Mouse (Mus musculus): ENCODE measurements around the gene Tmem131.

The Tmem131 gene

GRCm38 (mm10) chr1:36879154-36879553 is 64.3 kb downstream of the Tmem131 start:
- DNase-seq: peak; percentile 79

- no peak for DNase-seq
Observed at GRCm38 (mm10) chr1:36877126-36877525, 66.3 kb downstream of the Tmem131 start.

GRCm38 (mm10) chr1:36874874-36875561 is 68.4 kb downstream of the Tmem131 start:
- DNase-seq: peak; percentile 95

DNA sequence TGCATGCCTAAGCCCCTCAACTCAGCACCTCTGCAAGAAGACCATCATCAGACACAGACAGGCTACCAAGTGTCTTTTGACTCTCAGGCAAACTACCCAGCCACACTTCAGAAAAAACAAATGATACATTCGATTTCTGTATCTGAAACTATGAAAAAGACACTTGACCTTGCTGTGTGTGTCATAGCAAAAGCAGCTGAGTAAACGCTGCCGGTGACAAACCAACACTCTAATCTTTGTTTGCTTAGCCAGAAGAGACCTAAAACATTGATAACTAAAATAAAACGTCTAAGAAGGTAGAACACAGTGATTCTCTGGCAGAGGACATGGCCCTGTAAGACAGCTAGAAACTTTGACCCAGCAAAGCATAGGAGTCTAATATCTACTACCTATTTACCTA is 72.2 kb downstream of the Tmem131 start:
- DNase-seq: no peak

GRCm38 (mm10) chr1:36870518-36870917 is 72.9 kb downstream of the Tmem131 start:
- DNase-seq: no peak

GRCm38 (mm10) chr1:36864757-36865156 is 78.7 kb downstream of the Tmem131 start:
- DNase-seq: peak; percentile 95

DNA sequence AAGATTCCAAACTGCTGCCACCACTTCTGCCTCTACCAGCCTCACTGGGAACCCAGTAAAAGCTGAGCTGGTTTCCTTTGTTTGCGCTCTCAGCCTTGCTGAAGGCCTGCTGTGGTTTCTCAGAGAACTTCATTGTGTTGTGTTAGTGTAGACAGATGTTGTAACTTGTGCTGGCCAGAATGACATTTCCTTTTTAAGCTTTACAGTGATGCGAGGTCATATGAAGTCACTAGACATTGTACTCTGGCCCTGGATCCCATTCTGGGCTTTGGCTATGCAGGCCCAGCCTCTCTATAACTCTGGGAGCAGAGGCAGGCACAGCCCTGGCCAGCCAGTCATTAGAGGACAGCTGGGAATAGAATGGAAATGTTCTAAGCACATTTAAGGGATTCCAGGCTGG is 81.7 kb downstream of the Tmem131 start:
- peak; percentile 92 for DNase-seq

- no peak for DNase-seq
Observed at GRCm38 (mm10) chr1:36860876-36861275, 82.6 kb downstream of the Tmem131 start.

DNA sequence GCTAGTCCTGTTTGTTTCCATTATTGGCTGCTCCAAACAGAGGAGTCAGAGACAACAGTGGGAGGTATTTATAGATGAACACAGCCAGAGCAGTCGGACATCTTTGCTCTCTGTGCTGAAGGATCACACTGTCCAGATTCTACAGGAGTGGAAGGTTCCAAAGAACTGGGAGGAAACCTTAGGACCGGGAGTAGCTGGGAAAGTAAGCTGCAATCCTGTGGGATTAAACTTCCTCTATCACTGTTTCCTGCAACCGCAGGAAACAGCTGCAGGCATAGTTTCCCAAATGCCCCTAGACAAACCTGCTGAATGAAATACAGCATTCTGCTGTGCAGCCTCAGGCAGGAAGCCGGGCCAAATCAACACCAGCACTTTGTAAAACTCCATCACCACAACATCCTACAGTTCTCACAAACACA is 83.0 kb downstream of the Tmem131 start:
- peak; percentile 98 for DNase-seq

- DNase-seq: peak; percentile 70
Observed at GRCm38 (mm10) chr1:36857081-36857480, 86.4 kb downstream of the Tmem131 start.

DNA sequence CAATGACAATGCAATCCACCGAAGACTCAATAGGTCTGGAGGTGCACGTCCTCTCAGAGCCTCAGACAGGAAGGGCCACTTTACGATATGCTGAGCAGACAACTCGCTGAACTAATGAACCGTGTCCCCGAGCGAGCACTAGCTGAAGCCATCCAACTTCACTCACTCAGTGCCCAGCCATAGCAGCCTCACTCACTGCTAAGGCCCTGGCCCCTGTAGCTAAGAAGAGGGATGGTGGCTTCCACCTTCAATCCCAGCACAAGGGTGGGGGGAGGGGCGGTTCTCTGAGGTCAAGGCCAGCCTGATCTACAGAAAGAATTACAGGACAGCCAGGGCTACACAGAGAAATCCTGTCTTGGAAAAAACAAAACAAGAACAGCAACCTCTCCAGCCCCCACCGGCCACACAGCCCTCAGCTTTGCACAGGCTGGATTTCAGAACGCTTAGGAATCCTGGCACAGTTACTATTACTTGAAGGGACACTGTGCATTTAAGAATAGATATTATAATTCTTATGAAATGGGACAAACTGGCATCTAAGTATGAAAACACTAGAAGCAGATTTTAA is 89.2 kb downstream of the Tmem131 start:
- DNase-seq: peak; percentile 72

- peak; percentile 75 for DNase-seq
Observed at GRCm38 (mm10) chr1:36852085-36852484, 91.4 kb downstream of the Tmem131 start.

DNA sequence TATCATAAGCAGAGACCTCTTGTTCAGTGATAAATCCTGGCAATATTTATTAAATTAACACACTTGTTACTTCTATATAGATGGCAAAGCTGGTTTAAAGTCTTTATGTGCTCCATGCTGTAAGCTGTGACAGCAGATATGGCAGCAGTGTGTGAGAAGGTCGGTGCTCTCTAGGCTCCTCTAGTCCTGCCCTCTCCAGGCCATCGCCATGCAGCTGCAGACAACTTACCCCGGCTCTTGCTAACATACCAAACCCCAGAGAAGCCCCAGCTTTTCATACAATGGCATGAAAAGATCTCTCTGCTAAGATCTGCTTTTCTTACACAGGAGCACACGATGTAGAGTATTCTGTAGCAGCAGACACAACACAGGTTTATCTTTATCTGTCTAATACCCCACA is 92.1 kb downstream of the Tmem131 start:
- DNase-seq: peak; percentile 62

- peak; percentile 69 for DNase-seq
Observed at GRCm38 (mm10) chr1:36848036-36848435, 95.4 kb downstream of the Tmem131 start.

DNA sequence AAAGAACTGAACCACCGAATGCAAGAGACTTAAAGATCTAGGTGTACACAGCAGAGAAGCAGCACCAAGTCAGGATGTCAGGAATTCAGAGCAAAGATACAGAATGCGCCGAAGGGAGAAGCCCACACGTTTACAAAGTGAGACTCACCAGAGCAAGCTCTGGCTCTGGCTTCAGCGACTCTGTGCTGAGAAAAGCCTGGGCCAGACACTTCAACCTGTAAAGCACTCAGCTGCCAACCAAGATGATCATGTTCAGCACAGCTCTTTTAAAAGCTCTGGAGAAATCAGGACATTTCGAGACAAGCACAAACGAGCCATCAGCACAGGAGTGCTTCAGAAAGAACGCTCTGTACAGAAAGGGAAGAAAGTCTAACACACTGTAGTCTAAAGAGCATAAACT is 96.2 kb downstream of the Tmem131 start:
- DNase-seq: peak; percentile 76

DNA sequence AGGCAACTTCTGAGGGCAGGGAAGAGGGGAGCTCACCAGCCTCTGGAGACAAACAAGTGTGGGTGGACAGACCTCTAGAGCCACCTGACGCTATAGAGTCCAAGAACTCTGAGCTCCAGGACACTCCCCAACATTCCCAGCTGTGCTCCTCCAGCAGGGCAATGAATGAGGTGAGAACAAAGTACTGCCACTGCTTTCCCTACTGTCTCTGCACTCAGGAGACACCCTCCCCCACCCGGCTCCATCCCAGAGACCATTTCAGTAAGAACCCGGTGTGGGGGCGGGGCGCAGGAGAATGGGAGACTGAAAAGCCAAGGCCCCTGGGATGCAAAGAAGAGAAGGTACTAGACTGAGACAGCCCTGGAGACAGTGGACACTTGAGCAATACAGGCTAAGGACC is 98.4 kb downstream of the Tmem131 start:
- peak; percentile 86 for DNase-seq

DNA sequence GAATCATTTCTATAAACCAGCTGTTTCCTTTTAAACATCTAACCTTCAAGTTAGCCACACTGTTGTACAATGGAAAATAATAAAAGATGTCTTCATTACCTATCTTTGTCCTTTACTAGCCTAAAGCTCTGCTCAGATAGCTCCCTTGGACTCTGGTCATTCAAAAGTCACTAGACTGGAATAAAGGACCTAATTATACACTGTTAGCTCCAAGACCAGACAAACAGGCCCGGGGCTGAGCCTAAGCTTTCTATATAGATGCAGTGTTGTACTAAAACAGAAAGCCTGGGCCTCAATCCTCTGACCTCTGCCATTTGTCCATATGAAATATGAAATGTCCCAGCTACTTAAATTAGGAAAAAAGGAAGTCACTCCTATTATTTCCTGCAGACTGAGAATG is 101.7 kb downstream of the Tmem131 start:
- DNase-seq: peak; percentile 50

DNA sequence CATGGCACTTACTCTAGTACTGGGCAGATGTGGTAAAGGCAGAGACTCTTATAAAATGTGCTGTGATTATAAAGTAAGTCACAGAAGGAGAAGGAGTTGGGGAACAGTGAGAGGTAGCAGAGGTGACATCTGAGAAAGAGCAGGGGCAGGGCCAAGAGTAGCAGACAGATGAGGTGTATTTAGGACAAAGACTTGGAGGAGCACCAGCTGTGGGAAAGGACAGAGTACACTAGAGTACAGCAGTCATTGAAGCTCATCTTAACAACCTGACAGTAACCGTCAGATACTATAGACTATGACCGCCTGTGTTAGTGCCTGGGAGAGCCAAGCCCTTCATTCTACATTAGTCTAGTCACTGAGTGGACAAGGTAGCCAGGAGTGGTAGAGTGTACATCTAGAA is 102.5 kb downstream of the Tmem131 start:
- DNase-seq: peak; percentile 85

GRCm38 (mm10) chr1:36839858-36840257 is 103.6 kb downstream of the Tmem131 start:
- peak; percentile 94 for DNase-seq

DNA sequence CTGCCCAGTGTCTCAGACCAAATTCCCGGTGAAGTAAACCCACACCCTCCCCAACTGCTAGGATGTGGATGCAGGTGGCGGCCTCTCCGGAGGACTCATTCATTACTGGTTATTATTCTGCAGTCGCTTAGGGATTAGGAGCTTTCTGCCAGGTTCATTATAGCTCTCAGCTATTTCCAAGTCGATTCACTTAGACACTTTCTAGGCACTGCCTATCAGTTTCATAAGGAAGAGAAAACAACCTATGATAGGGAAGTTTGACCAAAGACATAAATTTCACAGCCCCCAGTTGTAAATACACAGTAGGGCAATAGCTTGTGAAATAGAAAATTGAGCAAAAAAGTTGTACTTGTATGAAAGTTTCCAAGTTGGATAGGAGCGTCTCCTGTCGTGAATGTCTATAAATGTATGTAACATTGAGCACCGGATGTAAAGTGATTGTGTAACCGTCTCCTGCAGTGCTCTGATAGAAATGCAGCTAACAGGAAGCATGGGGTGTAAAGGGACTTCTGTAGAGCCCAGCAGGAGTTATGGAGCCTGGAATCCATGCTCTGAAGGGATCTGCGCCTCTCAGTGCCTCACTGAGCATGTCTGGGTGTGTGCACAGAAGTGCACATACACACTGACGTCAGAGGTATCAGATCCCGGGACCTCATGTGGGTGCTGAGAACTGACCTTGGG is 107.1 kb downstream of the Tmem131 start:
- DNase-seq: no peak

GRCm38 (mm10) chr1:36835593-36835992 is 107.9 kb downstream of the Tmem131 start:
- no peak for DNase-seq

DNA sequence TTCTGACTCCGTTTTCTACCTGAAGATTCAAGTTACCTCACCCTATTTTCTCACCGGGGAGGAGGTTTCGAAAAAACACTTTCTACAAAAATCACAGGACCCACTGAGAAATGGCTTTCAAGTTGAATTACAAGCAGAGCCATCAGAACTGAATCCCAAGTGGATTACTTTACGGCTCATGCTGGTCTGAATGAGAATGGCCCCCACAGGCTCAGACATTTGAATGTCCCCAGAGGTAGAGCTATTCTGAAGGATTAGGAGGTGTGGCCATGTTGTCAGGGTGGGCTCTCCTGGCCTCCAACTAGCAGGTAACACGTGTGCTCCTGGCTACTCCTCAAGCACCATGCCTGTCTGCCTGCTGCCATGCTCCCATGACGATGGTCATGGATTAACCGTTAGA is 109.4 kb downstream of the Tmem131 start:
- DNase-seq: no peak

DNA sequence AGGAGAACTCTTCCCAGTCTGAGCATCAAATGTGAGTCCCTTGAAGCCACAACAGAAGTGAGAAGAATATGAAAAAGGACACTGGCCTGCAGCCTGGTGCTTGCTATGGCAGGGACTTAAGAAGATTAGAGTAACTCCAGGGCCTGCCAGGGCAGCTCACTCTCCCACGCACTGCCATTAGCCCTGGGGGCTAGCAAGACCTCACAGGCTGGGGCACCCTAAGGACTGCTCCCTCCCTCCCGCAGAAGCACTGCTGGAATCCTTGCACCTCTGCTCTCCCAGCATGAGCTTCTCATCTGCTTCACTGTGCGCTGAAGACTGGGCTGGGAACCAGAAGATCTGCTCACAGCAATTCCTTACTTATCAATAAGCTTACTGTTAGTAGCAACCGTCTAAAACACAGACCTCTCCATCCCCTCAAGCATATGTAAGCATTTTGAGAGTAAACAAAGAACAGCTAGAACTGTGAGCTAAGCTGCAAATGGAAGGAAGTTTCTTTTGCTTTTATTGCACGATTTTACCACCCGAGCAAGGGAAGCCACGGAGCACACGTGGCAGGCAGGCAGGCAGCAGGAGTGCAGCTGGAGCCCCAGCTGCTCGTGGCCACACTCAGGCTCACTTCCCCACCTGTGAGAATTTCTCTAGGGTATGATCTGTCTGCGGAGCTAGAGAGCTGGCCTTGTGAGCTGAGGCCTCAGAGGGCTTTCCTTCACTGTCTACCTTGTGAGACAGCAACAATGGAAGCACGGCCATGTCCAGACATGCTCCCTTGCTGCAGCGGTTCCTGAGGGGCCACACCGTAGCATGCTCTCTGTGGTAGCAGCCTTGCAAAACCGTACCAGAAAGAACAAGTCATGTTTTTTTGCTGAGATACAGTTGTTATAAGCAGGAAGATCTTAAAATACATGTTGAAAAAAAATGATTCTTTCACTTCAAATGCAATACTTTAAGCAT is 112.3 kb downstream of the Tmem131 start:
- DNase-seq: no peak

Measured in heart, adult 11 months (tissue).